Mouse (Mus musculus) hindbrain, embryonic 14.5 days (tissue): Measurements from ENCODE around the gene Faap100. TPM values are rescaled to one million over a fixed set of nuclear protein-coding genes. Genes with fewer than 3 reads are reported as not detected.
"Not testable (repeated sequence)": the region's sequence is repeated elsewhere in the genome, so short reads cannot be mapped to it uniquely, and the experiment has no call there.

Experiments used
- ATAC-seq: fragments of 200-750 bp; cut with Nextera tagmentation; 2 replicates; pipeline ENCODE4 v1.8.0; 2017; ENCODE audit warnings: moderate number of reproducible peaks, mild to moderate bottlenecking, moderate TSS enrichment, moderate library complexity; ENCODE audit not compliant: low FRiP score
- DNase-seq: peaks from one replicate; pipeline ENCODE4 v3.0.0-alpha.2; 2015; ENCODE audit warnings: low spot score
- H3K27ac ChIP-seq: fragments of 300-500 bp; sonication (generic); 2 replicates; pipeline ENCODE4 v1.5.1; 2014; ENCODE audit warnings: mild to moderate bottlenecking, moderate library complexity
- H3K27me3 ChIP-seq: fragments of 300-500 bp; sonication (generic); 2 replicates; pipeline ENCODE4 v1.6.1; 2014; ENCODE audit warnings: mild to moderate bottlenecking, low read length, mixed read lengths; ENCODE audit not compliant: control insufficient read depth, insufficient read depth
- H3K36me3 ChIP-seq: fragments of 300-500 bp; sonication (generic); replicated peaks from 2 replicates; pipeline ENCODE4 v1.6.1; 2014; ENCODE audit not compliant: control insufficient read depth, insufficient read depth
- H3K4me1 ChIP-seq: fragments of 300-500 bp; sonication (generic); replicated peaks from 2 replicates; pipeline ENCODE4 v1.6.1; 2014; ENCODE audit warnings: antibody characterized with exemption, low read length, mixed read lengths; ENCODE audit not compliant: control insufficient read depth, insufficient read depth
- H3K4me2 ChIP-seq: fragments of 300-500 bp; sonication (generic); replicated peaks from 2 replicates; pipeline ENCODE4 v1.6.1; 2014; ENCODE audit warnings: mild to moderate bottlenecking, moderate library complexity
- H3K4me3 ChIP-seq: fragments of 300-500 bp; sonication (generic); replicated peaks from 2 replicates; pipeline ENCODE4 v1.5.1; 2014; ENCODE audit warnings: mild to moderate bottlenecking, low read length
- H3K9ac ChIP-seq: fragments of 300-500 bp; sonication (generic); 2 replicates; pipeline ENCODE4 v1.6.1; 2014
- H3K9me3 ChIP-seq: fragments of 300-500 bp; sonication (generic); 2 replicates; pipeline ENCODE4 v1.6.1; 2016; ENCODE audit warnings: low read length; ENCODE audit not compliant: control insufficient read depth
- WGBS: fragments of 180-500 bp; shearing (Covaris S2); extraction: QIAGEN DNeasy Blood & Tissue Kit; methylation state at CpG from one replicate; pipeline ENCODE4 v1.1.7; 2014; 5-methylcytosine and 5-hydroxymethylcytosine counted together
- polyA plus RNA-seq: library from polyadenylated mRNA; unstranded; fragments of >200 nt; fragmentation: Nextera tagmentation; extraction: Ambion mirVana; gene quantifications from 2 replicates; pipeline ENCODE4 v1.2.1, GENCODE M21; 2014

Gene Faap100
- polyA plus RNA-seq, 1 experiment from 2014 or later, result 85.6 TPM

- 92% methylated on average over 17 of the region's 17 CpGs for WGBS
- H3K27ac ChIP-seq, result no peak overlapping the region
Measured at GRCm38 (mm10) chr11:120354304-120355276, 24.0 kb downstream of the Faap100 start.

GRCm38 (mm10) chr11:120353500-120354303 is 24.9 kb downstream of the Faap100 start:
- peaks cover 45% of the 10 kb centered on the region for H3K4me1 ChIP-seq
- no peaks in the 10 kb centered on the region for H3K9me3 ChIP-seq
- 0 out of 2 replicates have a peak overlapping the region, but pooled peaks have one; percentile 7 for H3K4me2 ChIP-seq
- DNase-seq (no peak), ATAC-seq (no peak)
- no peaks in the 10 kb centered on the region for H3K27me3 ChIP-seq
- no peak overlapping the region for H3K27ac ChIP-seq
- WGBS, result 27% methylated on average over 26 of the region's 26 CpGs
- no peak overlapping the region for H3K4me3 ChIP-seq
- H3K9ac ChIP-seq, result peak overlapping the region; percentile 6; the same call in 1 of the 2 replicates
- H3K36me3 ChIP-seq, result no peaks in the 10 kb centered on the region

More at GRCm38 (mm10) chr11:120354304-120355276, 24.0 kb downstream of the Faap100 start:
- Histone ChIP-seq H3K4me3 (no peak overlapping the region), H3K4me1 (peaks cover 48% of the 10 kb centered on the region), H3K9ac (no peak overlapping the region), H3K9me3 (no peaks in the 10 kb centered on the region), H3K4me2 (no peak overlapping the region), H3K36me3 (no peaks in the 10 kb centered on the region), H3K27me3 (no peaks in the 10 kb centered on the region)
- ATAC-seq (no peak), DNase-seq (no peak)

GRCm38 (mm10) chr11:120352571-120353290 is 25.8 kb downstream of the Faap100 start:
- H3K9me3 ChIP-seq, result no peaks in the 10 kb centered on the region
- WGBS, result 68% methylated on average over 13 of the region's 13 CpGs
- ATAC-seq, result no peak
- no peak overlapping the region for H3K4me2 ChIP-seq
- H3K4me3 ChIP-seq, result no peak overlapping the region
- peak; percentile 74 for DNase-seq
- H3K36me3 ChIP-seq, result no peaks in the 10 kb centered on the region
- H3K27me3 ChIP-seq, result no peaks in the 10 kb centered on the region
- peak overlapping the region; percentile 56 for H3K27ac ChIP-seq
- peak overlapping the region; percentile 6 for H3K9ac ChIP-seq
- H3K4me1 ChIP-seq, result peaks cover 35% of the 10 kb centered on the region

- not testable (repeated sequence) for ATAC-seq, DNase-seq, H3K4me3 ChIP-seq, H3K9me3 ChIP-seq, H3K9ac ChIP-seq, H3K36me3 ChIP-seq, H3K27me3 ChIP-seq, H3K4me2 ChIP-seq
- Histone ChIP-seq H3K27ac (peak overlapping the region; percentile 100), H3K4me1 (peaks cover 30% of the 10 kb centered on the region)
- WGBS, result 92% methylated on average over 5 of the region's 5 CpGs
Measured at GRCm38 (mm10) chr11:120352093-120352350, 26.5 kb downstream of the Faap100 start.

GRCm38 (mm10) chr11:120351250-120352092 is 27.1 kb downstream of the Faap100 start:
- Histone ChIP-seq H3K4me1 (peaks cover 30% of the 10 kb centered on the region), H3K9me3 (no peaks in the 10 kb centered on the region), H3K36me3 (peaks cover 8% of the 10 kb centered on the region; the same call in 1 of the 2 replicates), H3K4me2 (peak overlapping the region; percentile 79), H3K27ac (peak overlapping the region; percentile 100), H3K9ac (peak overlapping the region; percentile 99), H3K27me3 (no peaks in the 10 kb centered on the region), H3K4me3 (no peak overlapping the region)
- no peak for ATAC-seq
- DNase-seq, result no peak
- WGBS, result 89% methylated on average over 10 of the region's 10 CpGs

- ATAC-seq, result no peak
Measured at GRCm38 (mm10) chr11:120350711-120351110, 27.9 kb downstream of the Faap100 start.

GRCm38 (mm10) chr11:120349986-120350702 is 28.4 kb downstream of the Faap100 start:
- H3K27me3 ChIP-seq, result no peaks in the 10 kb centered on the region
- H3K9me3 ChIP-seq, result no peaks in the 10 kb centered on the region
- peak overlapping the region; percentile 76 for H3K4me3 ChIP-seq
- peak; percentile 70 for ATAC-seq
- peaks cover 15% of the 10 kb centered on the region for H3K36me3 ChIP-seq
- DNase-seq, result peak; percentile 87
- H3K27ac ChIP-seq, result peak overlapping the region; percentile 100
- peaks cover 34% of the 10 kb centered on the region for H3K4me1 ChIP-seq
- under 1% methylated on average over 68 of the region's 68 CpGs for WGBS
- peak overlapping the region; percentile 79 for H3K4me2 ChIP-seq
- peak overlapping the region; percentile 99 for H3K9ac ChIP-seq

More at GRCm38 (mm10) chr11:120350711-120351110, 27.9 kb downstream of the Faap100 start:
- Histone ChIP-seq H3K4me1 (peaks cover 30% of the 10 kb centered on the region), H3K36me3 (peaks cover 10% of the 10 kb centered on the region; the same call in 1 of the 2 replicates), H3K9ac (peak overlapping the region; percentile 99), H3K27ac (peak overlapping the region; percentile 100), H3K9me3 (no peaks in the 10 kb centered on the region), H3K4me2 (peak overlapping the region; percentile 79), H3K4me3 (peak overlapping the region; percentile 76), H3K27me3 (no peaks in the 10 kb centered on the region)
- 20% methylated on average over 11 of the region's 11 CpGs for WGBS
- DNase-seq, result no peak
